Mouse (Mus musculus) kidney, postnatal 36 days (tissue): ENCODE data around the gene Ube2o.
A peak's percentile ranks its signal among the peaks of the same experiment; 100 is the strongest.
"Not testable (repeated sequence)": the region's sequence is repeated elsewhere in the genome, so short reads cannot be mapped to it uniquely, and the experiment has no call there.

Source experiments
- DNase-seq, 2 experiments: peaks; one replicate each; pipeline ENCODE4 v3.0.0; 2021 to 2022; ENCODE audit warnings: mixed read lengths in 2 of 2

The Ube2o gene

DNA sequence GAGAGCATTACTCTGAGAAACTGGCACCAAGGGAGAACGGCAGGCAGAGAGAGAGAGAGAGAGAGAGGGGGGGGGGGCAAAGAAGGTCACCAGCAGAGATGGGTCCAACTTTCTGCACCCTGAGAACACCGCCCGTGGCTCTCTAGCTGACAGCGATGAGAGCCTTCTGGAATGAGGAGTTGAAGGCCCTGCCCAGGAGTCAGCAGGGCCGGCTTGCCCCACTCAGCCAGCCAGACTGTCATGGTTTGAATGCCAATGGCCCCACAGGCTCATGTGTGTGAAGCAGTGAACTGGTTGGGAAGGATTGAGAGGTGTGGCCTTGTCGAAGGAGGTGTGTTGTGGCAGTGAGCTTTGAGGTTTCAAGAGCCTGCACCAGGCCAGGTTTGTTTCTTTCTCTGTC lies 32.0 kb upstream of the Ube2o start:
- DNase-seq = no peak

DNA sequence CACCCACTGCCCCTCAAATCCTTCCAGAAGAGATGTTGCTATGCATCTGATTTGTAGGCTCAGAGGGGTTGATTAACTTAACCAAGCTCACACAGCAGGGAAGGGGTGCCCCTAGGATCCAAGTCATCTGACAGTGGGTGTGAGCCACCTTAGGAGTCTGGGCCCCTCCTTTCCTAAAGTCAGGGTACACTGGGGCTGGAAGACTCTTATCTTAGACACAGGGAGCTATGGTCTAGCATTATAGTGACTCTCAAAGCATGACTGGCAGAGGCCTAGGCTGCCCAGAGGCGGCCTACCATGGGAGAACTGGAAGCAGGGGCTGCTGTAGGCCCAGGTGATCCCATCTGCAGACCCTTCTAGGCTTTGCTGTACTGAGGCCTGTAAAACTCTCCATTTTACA lies 31.3 kb upstream of the Ube2o start:
- no peak for DNase-seq

DNA sequence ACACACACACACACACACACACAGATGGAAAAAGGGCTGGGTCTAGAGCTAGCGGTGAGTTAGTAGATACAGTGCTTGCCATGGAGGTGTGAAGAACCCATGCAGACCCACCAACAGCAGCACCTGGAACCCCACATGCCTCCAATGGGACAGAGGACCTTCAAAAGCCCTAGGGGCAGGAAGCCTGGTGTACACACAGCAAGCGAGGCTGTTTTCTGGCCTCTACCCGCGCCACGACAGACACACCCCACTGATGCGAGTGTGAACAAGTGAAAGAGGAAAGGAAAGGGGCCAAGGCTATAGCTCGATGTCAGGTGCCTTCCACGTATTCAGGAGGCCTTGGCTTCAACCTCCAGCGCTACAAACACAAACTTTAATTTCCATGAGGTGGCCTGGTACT lies 30.6 kb upstream of the Ube2o start:
- no peak for DNase-seq

DNA sequence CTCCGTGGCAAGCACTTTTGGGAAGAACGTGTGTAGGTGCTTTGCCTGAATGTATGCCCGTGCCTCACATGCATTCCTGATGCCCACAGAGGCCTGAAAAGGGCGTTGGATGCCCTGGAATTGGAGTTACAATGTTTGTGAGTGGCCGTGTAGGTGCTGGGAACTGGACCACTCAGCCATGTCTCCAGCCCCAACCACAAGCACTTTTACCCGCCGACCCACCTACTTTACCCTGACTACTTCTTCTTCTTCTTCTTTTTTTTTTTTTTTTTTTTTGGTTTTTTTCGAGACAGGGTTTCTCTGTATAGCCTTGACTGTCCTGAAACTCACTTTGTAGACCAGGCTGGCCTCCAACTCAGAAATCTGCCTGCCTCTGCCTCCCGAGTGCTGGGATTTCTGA lies 29.9 kb upstream of the Ube2o start:
- DNase-seq = not testable (repeated sequence)

DNA sequence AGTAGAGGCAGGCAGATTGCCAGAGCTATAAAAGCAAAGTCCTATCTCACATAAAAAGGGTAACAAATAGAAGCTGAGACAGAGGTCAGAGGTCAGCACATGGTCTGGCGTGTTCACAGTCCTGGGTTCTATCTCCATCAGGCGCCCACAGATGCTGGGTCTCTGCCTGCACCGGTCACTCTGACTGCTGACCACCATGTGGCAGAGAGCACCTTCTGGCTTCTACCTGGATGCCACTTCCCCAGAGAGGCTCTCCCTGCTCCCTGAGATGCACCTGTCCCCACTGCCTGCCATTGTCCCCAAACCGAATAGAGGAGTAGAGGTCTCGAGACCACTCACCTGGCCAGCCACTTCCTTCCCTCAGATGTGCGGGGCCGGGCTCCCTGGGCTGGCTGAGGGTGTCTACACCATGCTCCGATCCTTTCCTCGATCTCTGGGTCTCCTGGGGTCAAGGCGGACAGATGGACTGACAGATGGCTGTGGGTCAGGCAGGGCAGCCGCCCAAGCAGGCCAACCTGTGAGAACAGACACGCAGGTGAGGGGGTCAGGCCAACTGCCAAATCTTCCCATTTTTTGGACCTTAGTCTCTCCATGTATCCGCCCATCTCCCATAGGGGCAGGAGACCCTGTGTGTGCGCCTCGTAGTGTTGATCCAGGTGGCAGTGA lies 28.9 kb upstream of the Ube2o start:
- DNase-seq = no peak

DNA sequence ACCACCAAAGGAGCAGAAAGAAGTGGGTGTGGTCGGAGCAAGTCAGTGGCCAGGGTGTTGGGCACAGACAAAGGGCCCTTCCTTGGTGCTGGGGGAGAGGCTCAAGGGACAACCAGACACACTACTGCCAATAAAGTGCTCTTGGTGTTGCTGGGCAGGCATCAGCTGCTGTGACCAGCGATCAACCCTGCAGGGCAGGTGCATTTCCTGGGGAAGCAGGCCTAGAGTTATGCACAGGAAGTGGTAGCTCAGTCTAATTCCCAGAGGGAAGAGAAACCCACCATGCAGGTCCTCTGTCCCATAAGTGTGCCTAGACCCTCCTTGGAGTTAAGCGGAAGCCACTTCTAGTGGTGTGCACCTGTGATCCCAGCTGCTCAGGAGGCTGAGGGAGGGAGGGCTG lies 26.5 kb upstream of the Ube2o start:
- DNase-seq = no peak

DNA sequence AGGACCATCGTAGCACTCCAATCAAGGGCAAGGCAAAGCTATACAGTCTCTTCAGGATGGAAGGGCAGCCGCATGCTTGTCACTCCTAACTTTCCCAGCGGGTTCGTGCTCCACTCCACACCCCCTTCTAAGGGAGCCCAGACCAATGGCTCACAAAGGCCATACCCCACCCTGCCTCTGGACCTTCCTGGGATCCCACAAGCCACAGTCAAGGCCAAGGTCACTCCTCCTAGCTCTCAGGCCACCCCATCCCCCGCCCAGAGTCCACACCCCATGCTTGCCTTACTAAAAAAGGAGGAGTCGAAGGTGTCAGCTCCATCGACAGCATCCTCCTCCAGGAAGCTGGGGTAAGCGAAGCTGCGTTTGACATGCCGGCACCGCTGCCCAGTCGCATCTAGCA lies 22.9 kb upstream of the Ube2o start:
- DNase-seq = no peak

DNA sequence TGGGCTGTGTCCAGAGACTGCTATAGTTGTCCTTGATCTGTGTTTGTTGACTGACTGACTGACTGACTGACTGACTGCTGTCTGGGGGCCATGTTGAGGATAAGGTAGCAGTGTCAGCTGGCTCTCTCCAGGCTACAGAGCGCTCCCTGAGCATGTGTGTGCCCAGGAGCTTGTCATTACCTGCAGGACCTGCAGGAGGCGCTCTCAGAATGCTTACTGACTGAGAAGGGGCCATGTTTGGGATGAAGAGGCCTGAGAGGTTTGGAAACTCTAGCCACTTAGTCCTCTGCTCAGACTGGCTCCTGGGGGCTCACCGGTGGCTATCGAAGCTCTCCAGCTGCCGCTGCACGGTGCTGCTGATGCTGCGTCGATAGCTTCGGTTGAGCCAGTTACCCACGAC lies 22.1 kb upstream of the Ube2o start:
- peak; percentile 18 to 69 for DNase-seq

DNA sequence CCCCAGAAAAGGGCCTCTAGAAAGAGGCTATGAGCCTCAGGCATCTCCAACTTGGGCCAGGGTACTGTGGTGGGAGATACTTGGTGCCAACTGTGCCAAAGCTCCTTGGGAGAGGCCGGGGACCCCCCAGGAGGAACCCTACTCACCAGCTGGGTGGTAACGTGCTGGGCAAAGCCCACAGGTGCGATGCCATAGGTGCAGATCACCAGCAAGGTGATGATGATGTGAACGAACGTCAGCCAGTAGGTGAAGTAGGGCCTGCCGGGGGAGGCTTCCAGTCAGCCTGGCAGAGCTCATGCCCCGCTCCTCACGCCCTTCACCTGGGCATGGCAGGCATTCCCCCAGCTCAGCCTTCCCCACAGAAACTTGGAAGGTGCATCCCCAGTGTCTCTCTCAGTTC lies 20.8 kb upstream of the Ube2o start:
- DNase-seq = no peak

DNA sequence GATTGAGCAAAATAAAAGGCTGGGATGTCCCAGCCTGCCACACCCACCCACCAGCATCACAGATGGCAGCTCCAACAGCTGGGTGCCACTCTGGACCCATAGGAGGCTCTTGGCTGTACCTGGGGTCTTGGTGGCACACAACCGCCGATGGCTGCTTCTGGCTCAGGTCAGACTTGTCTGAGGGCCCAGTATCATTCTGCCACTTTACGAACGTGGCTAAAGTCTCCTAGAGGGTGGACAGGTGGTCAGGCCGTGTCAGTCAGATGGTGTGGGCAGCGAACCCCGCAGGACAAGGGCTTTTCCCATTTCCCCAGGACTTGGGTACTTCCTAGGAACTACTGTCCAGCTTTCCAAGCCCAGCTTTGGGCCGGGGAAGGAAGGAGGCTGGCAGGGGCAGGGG lies 19.9 kb upstream of the Ube2o start:
- no peak for DNase-seq

DNA sequence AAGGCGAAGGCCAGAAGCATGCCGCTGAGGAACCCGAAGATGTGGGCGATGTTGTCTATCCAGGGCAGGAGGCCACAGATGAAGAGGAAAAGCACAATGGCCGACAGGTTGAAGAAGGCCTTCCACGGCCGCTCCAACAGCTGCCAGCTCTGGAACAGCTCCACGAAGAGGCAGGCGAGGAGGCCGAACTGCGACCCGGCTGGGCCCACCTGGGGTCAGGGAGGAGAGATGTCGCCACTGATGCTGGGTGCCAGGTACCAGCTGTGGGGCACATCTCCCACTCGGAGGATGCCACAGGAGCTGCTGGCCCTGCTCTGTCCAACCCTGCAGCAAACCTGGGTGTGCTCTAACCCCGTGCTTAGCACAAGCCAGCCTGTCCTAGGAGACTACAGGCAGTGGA lies 18.0 kb upstream of the Ube2o start:
- DNase-seq = no peak

DNA sequence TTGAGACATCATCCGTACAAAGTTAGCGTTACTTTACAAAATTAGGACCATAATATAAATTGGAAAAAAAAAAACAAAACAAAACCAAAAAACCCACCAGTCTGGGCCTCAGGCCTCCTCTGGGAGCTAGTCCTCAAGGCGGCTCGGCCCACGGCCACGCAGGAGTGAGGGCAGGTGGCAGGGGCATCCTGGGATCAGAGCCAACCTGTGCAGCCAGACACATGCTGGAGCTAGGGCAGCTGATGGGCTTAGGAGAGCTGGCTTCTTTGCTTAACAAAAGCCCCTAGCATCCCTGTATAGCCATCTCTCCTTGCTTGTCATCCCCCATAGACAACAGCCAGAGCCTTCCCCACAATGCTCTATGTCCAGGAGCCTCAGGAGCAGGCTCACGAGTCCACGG lies 16.9 kb upstream of the Ube2o start:
- DNase-seq = no peak

DNA sequence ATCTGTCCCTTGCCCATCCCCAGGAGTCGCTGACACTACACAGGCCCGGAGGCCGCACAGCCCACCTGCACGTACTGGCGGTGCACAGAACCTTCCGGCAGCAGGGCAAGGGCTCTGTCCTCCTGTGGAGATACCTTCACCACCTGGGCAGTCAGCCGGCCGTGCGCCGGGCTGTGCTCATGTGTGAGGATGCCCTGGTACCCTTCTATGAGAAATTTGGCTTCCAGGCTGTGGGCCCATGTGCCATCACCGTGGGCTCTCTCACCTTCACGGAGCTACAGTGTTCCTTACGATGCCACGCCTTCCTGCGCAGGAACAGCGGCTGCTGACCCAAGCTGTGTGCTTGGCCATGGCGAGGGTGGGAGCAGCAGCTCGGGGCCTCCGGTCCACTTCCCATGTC lies 15.5 kb upstream of the Ube2o start:
- no peak for DNase-seq

DNA sequence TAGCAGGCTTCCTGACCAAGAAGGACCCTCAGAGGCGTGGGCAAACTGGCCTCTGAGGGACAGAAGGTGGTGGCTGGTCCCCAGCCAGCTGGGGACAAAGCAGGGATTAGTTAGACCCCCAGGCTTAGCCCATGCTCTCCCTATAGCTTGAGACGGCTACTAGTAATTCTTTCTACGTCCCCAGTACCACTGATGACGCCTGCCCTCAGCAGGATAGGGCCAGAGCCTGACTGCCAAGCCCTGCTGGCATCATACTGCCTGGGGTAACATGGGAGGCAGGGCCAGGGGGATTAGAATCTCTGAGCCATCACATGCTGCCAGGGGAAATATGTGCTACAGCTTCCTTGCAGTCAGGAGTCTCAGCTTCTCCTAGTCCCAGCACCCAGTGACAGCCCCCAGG lies 12.1 kb upstream of the Ube2o start:
- no peak for DNase-seq

DNA sequence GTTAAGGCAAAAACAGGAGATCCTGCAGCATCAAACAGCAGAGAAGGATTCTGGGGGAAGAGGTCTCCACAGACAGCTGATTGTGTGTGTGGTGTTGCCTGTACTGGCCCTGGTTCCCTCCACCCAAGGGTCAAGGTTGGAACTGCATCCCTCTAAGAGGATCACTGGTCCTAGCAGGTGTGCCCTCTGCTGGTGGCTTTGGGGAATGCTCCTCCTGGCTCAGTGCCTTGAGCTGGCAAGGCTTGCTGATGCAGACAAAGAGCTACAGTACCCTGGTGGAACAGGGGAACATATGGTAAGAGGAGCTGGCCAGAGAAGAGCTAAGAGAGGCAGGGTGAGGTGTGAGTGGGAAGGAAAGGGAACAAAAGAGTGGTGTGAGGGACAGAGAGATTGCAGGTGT lies 11.2 kb upstream of the Ube2o start:
- DNase-seq = peak; percentile 94 to 96

DNA sequence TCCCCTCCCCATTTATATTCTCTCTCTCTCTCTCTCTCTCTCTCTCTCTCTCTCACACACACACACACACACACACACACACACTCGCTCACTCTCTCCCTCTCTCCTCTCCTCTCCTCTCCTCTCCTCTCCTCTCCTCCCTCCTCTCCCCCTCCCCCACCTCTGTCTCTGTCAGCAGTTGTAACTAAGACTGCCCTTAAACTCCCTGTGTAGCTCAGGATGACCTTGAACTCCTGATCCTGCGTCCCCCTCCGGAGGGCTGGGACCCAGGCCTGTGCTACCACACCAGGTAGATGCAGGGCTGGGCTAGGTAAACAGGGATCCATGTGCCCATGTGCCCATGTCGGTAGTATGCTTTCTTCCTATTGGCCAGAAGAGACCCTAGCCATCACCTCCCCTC lies 10.4 kb upstream of the Ube2o start:
- no peak for DNase-seq

DNA sequence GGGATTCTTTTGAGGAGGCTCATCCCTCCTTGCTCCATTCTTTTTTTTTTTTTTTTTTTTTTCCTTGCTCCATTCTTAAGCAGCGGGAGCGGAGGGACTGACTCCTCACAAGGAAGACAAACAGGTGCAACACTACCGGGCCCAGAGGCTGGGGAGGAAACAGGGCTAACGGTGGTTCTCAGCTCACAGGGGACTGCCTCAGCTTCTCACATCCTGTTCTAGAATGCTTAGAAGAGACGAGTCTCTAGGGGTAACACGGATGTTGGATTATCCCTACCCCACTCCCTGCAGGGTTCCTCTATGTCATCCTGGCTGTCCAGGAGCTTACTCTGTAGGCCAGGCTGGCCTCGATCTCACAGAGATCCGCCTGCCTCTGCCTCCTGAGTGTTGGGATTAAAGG lies 8.3 kb upstream of the Ube2o start:
- no peak for DNase-seq

DNA sequence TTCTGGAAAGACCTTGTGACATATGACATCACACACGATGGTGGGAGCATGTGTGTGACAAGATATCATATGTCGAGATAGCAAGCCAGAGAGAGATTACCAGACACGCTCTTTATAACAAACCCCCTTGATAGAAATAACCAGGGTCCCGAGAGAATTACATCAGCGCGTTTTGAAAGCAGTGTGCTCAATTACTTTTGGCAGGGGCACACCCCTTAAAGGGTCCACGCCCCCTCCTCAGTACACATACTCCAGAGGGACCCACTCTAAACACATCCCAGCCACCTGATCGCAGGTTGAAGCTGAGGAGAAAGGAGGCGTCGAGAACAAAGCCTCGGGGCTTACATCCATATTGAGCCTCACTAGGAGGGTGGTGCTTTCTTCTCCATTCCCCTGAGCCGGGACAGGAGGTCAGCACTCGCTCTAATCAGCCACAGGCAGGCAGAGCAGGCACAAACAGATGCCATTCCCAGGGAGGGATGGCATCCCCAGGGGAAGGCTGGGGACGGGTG lies 7.8 kb upstream of the Ube2o start:
- DNase-seq = no peak

DNA sequence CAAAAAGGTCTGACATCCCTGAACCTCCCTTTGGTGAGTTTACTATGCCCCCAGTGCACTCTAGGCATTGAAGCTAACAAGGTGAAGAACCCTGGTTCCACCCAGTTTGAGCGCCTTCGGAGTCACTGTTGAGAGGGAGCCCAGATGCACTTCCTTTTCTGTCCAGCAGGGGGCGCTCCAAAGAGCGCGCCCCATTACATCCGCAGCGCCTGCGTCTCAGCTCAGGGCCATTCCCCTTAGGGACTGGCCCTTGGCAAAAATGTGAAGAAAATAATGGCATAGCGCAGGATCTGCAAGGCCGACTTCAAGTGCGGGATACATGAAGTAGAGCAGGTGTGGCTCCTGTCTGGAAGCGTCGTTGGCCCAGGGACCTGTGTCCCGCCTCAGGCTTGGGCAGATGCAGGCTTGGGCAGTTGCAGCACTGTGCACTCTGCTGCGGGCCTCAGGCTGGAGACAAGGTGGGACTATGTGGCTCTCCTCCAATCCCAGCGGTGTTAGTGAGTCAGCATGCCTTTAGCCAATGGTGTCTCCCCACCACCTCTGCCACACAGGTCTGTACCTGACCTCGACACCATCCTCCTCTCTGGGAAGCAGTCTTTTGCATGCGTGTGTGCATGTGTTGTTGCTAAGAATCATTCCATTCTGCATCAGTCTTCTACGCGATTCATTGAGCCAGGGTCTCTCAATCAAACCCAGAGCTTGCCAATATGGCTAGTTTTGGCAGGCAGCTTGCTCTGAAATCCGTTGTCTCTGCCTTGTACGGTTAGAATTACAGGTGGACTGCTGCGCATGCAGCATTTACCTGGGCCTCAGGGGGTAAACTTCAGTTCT lies 5.8 kb upstream of the Ube2o start:
- peak; percentile 58 to 84 for DNase-seq

DNA sequence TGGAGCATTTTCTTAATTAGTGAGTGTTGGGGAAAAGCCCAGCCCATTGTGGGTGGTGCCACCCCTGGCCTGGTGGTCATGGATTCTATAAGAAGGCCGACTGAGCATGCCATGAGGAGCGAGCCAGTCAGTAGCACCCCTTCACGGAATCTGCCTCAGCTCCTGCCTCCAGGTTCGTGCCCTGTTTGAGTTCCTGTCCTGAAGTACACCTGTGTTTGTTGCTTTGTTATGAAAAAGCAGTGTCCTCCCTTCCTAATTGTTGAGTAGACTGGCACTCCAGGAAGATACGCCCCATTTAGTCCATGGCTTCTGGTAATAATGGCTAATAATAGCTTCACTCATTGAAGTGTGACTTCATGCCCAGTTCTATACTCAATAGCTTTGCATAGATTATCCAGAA lies 5.1 kb upstream of the Ube2o start, which contains the start of gene Aanat:
Gene Aanat (plus strand): TSS at position 123 of the 400 bp plus-strand sequence.
- DNase-seq = no peak

DNA sequence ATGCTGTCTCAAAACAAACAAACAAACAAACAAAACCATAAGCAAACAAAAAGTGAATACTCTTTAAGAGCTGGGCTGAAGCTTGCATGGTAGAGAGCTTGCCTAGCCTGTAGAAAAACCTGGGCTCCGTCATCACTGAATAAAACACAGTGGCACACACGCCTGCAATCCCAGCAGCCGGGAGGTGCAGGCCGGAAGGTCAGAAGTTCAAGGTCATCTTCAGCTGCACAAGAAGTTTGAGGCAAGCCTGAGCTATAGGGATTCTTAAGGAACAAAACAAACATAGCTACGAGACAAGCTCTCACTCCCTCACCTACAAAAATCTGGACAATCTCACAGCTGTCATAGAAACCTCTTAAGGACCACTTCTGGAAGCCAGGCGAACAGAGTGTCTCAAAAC lies 4.4 kb upstream of the Ube2o start:
- no peak for DNase-seq

DNA sequence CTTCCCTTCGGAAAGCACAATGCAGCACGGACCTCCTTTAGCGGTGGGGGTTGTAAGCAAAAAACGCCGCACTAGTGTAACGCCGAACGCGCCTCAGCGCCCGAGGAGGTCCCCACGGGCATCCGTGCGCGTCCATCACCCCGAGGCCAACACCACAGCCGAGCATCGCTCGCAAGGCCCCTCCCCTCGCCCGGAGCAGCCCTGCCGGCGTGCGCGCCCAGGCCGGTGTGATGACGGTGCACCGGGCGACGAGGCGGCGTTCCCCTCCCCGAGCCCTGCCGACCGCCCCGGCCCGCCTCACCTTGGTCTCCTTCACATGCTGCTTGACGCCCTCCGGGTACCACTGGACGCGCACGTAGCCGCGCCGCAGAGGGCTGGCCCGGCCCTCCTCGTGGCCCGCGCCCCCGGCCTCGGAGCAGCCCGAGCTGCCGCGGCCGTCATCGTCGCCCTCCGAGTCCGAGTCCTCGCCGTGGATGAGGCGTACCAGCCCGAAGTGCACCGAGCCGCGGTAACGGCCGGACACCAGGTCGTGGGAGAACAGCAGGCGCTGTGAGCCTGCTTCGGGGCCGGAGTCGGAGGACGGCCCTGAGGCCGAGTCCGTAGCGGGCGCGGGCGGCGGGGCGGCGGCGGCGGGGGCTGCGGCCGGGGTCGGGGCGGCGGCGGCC lies 404 bp downstream of the Ube2o start:
- DNase-seq = peak; percentile 32 to 70

DNA sequence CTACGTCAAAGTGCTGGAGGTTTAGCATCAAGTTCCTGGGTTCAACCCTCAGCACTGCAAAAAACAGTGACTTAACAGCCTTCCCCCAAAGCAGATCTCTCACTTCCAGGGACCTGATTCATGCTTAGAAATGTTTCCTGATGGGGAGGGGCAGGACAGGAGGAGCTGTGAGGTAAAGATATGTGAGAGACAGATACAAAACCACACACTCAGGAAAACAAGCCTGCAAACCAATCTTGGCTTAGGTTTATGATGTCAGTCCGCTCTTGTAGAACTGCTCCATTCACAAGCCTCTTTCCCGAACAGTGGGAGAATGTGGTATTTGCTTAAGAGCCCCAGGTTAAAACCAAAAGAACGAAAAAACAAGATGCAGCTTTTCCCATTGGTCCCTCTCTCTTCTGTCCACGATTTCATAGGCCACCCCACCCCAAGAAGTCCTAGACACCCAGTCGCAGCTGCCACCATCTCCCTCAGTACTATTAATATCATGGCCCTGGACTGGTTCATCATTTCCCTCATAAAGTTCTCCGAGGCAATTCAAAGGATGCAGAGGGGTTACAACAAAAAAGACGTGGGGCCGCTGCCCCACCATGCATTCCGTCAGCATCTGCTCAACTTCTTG lies 1.1 kb downstream of the Ube2o start:
- no peak for DNase-seq
